Mouse (Mus musculus): ENCODE data around the gene Lrtm1. TPM values are rescaled to one million over a fixed set of nuclear protein-coding genes. Genes with fewer than 3 reads are reported as not detected.

Gene Lrtm1
- polyA plus RNA-seq, 1 experiment from 2014 or later, result 0.38 TPM

DNA sequence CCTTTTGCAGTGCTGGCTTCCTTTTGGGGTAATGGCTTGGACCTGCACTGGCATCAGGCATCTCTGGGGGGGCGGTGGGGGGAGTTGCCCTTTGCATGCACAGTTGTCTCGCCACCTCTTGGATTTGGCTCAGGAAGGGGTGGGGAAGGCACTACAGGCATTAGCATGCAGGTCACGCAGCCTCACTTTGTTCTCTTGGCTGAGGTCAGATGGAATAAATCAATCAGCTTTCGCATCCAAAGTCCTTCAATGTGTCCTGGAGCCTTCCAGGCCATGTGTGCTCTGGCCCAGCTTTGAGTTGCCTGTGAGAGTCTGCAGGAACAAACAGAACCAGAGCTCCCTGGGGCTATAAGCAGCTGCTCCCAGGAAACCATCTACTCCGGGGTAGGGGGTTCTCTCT is 2.1 kb upstream of the Lrtm1 start:
- no peak overlapping the region for H3K4me2 ChIP-seq
- peaks cover 13% of the 10 kb centered on the region for H3K4me1 ChIP-seq (replicated peaks)
- no peak overlapping the region for H3K4me3 ChIP-seq
- H3K27me3 ChIP-seq, result no peaks in the 10 kb centered on the region
- WGBS, result 20% methylated on average over 5 of the region's 5 CpGs
- H3K9ac ChIP-seq, result no peak overlapping the region
- 0 out of 2 replicates have a peak overlapping the region, but pooled peaks have one; percentile 21 for H3K27ac ChIP-seq (replicated peaks)
- peak; percentile 83 for ATAC-seq (ENCODE audit: low FRiP score, low read depth)
- H3K36me3 ChIP-seq, result no peaks in the 10 kb centered on the region
- H3K9me3 ChIP-seq, result no peaks in the 10 kb centered on the region

DNA sequence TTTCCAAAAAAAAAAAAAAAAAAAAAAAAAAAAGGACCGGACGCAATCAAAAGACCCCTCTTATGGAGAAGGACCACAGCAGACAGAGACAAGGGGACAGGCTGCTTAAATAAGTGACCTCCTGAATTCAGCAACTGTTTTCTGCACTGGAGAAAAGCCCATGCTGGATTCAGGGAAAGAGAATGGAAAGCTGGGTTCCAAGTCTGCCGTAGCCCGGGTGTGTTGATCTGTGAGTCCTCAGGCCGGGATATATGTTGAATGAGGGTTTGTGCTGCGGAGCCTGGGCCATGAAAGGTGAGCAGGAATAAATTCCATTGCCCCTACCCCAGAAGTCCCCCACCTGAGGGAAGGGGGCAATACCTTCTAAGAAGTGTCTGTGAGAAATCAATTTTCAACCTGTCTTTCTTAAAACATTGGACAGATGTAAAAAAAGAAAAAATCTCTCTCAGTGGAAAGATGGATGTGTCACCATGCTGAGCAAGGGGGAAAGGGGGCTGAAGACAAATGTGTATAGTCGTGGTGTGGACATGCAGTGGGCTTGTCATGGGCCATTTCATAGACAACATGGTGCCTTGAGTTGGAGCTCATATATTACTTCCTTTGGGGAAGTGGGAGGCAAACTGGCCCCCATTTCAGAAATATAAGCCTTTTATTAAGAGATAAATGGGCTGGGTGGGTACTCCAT is 450 bp downstream of the Lrtm1 start:
- 22% methylated on average over 7 of the region's 7 CpGs for WGBS

DNA sequence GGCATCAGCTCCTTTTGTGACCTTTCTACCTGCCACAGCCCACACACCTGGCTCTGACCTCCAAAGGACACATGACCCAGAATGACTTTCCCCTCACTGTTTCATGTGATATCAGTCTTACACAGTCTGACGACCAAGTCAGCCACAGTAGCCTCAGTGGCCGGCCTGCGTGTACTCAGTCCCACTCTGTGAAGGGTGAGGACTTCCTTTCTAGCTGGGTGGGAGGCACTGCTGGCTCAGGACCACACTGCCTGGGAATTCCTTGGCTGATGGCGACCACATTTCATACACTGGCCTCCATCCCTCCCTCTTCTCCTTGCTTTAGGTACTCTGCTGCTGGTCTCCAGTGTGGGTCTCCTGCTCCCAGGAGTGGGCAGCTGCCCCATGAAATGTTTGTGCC is 3.3 kb downstream of the Lrtm1 start:
- Histone ChIP-seq H3K36me3 (no peaks in the 10 kb centered on the region), H3K4me2 (no peak overlapping the region), H3K27ac (replicated peaks) (no peak overlapping the region), H3K9ac (no peak overlapping the region), H3K27me3 (no peaks in the 10 kb centered on the region), H3K4me1 (replicated peaks) (peaks cover under 1% of the 10 kb centered on the region; the same call in 1 of the 2 replicates), H3K4me3 (no peak overlapping the region), H3K9me3 (no peaks in the 10 kb centered on the region)
- WGBS, result 90% methylated on average over 4 of the region's 4 CpGs
- no peak for ATAC-seq (ENCODE audit: low FRiP score, low read depth)

More for the DNA sequence above, 450 bp downstream of the Lrtm1 start:
- no peaks in the 10 kb centered on the region for H3K27me3 ChIP-seq
- H3K27ac ChIP-seq (replicated peaks), result no peak overlapping the region
- H3K4me2 ChIP-seq, result no peak overlapping the region
- no peak overlapping the region for H3K9ac ChIP-seq
- H3K4me1 ChIP-seq (replicated peaks), result peaks cover 13% of the 10 kb centered on the region
- H3K4me3 ChIP-seq, result no peak overlapping the region
- no peak for ATAC-seq (ENCODE audit: low FRiP score, low read depth)
- no peaks in the 10 kb centered on the region for H3K36me3 ChIP-seq
- H3K9me3 ChIP-seq, result no peaks in the 10 kb centered on the region

DNA sequence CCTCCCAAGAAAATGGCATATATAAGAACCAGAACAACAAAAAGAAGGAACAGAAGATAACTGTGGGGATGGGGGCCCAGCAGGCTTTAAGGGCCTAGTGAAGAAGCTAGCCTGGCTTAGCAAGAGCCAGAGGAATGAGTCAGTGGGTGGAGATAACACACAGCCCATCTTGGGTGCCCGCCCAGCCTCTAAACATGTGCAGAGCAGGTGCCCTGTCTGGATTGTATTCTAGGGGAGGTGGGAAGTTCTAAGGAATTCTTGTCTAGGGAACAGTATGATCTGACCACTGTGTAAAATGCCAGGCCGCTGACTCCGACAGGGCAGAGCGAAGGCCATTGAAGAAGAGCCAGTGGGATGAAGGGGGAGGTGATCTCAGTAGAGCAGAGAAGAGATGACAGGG is 5.2 kb downstream of the Lrtm1 start:
- no peaks in the 10 kb centered on the region for H3K27me3 ChIP-seq
- no peaks in the 10 kb centered on the region for H3K4me1 ChIP-seq (replicated peaks)
- no peak overlapping the region for H3K4me2 ChIP-seq
- no peaks in the 10 kb centered on the region for H3K9me3 ChIP-seq
- ATAC-seq (ENCODE audit: low FRiP score, low read depth), result no peak
- H3K4me3 ChIP-seq, result no peak overlapping the region
- H3K9ac ChIP-seq, result no peak overlapping the region
- no peaks in the 10 kb centered on the region for H3K36me3 ChIP-seq
- 94% methylated on average over 4 of the region's 4 CpGs for WGBS
- H3K27ac ChIP-seq (replicated peaks), result no peak overlapping the region

DNA sequence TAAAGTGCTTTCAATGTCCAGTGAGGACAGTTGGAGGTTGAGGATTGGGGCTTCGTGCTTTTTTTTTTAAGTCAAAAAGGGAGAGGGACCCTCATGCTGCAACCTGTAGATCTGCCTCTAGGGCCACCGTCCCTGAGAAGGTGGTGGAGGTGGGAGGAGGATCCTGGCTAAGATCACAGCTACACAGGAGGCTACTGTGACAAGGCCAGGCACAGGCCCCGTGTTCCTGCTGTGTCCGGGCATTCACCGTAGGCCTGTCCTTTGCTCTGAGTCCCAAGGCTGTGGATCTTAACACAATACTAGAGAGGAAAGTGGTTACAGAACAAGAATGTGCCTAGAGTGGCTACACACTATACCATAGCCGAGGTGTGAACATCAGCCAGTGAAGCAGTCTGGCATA is 7.3 kb downstream of the Lrtm1 start:
- Histone ChIP-seq H3K4me1 (replicated peaks) (peaks cover 8% of the 10 kb centered on the region; the same call in 1 of the 2 replicates), H3K4me3 (no peak overlapping the region), H3K9ac (no peak overlapping the region), H3K27ac (replicated peaks) (no peak overlapping the region), H3K4me2 (no peak overlapping the region), H3K36me3 (no peaks in the 10 kb centered on the region), H3K27me3 (no peaks in the 10 kb centered on the region), H3K9me3 (no peaks in the 10 kb centered on the region)
- no peak for ATAC-seq (ENCODE audit: low FRiP score, low read depth)
- 81% methylated on average over 6 of the region's 6 CpGs for WGBS

DNA sequence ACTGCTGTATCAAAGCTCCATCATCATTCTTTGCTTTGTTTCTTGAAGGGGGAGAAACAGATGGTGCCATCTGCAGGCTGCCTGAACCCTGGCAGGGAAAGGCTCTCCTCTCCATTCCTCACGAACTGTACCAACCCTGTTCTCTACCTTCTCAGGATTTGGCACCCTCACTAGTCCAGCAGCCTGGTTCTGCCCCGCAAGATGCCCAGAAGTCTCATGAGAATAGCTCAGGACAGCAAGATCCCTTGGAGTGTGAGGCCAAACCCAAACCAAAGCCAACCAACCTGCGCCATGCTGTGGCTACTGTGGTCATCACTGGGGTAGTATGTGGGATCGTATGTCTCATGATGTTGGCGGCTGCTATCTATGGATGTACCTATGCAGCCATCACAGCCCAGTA is 9.3 kb downstream of the Lrtm1 start:
- H3K4me1 ChIP-seq (replicated peaks), result peaks cover 12% of the 10 kb centered on the region; the same call in 1 of the 2 replicates
- no peak overlapping the region for H3K9ac ChIP-seq
- no peak overlapping the region for H3K4me2 ChIP-seq
- H3K4me3 ChIP-seq, result no peak overlapping the region
- H3K27ac ChIP-seq (replicated peaks), result no peak overlapping the region
- no peaks in the 10 kb centered on the region for H3K36me3 ChIP-seq
- WGBS, result 91% methylated on average over 5 of the region's 5 CpGs
- H3K9me3 ChIP-seq, result no peaks in the 10 kb centered on the region
- ATAC-seq (ENCODE audit: low FRiP score, low read depth), result no peak
- no peaks in the 10 kb centered on the region for H3K27me3 ChIP-seq

DNA sequence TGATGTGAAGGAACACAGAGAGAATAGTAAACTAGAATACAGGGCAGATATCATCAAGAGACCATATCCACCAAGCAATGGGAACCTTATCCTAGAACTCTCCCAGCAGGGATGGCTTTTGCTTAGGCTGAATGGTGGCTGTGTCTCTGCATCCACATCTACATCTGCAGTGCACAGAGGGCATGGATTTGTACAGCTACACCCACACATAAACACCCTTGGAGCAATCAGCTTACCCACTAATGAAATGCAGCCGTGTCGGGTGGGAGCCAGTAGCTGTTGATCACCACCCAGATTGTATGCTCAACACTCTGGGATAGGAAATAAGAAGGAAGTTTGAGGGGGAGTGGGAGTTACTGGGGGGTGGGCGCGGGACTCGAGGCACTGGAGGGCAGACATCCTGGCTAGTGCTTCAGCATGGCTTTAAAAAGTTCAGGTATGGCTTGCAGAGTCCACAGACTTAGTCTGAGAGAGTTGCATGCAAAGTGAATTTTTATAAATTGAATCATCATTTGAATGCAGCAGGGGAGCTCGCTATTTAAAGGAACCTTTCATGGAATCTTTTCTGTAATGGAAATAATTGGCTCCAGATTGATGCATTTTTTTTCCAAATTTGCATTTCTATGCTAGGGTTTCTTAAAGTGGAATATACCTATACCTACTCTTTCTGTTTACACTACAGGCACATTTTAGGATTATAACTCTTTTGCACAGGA is 10.5 kb downstream of the Lrtm1 start:
- ATAC-seq (ENCODE audit: low FRiP score, low read depth), result no peak
- Histone ChIP-seq H3K9me3 (no peaks in the 10 kb centered on the region), H3K4me1 (replicated peaks) (peaks cover 12% of the 10 kb centered on the region; the same call in 1 of the 2 replicates), H3K27me3 (no peaks in the 10 kb centered on the region), H3K9ac (no peak overlapping the region), H3K27ac (replicated peaks) (no peak overlapping the region), H3K36me3 (no peaks in the 10 kb centered on the region), H3K4me2 (no peak overlapping the region), H3K4me3 (no peak overlapping the region)
- 45% methylated on average over 6 of the region's 6 CpGs for WGBS

DNA sequence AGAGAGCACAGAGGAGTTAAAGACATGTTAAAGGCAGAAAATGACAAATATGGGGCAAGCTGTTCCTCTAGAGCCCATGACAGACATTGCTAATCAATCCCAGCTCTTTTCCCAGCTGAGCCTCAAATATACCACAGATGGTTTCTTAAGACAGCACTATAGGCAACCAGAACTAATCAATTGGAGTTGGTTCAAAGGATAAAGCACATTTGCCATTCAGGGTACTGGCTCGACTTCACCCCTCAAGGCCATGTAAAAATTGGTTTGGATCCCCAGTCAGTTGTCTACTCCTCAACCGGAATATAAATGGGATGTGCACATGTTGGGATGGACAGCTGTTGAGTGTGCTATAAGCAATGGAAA is 11.1 kb downstream of the Lrtm1 start:
- Histone ChIP-seq H3K36me3 (no peaks in the 10 kb centered on the region), H3K4me3 (no peak overlapping the region), H3K4me1 (replicated peaks) (peaks cover 12% of the 10 kb centered on the region; the same call in 1 of the 2 replicates), H3K4me2 (no peak overlapping the region), H3K27me3 (no peaks in the 10 kb centered on the region), H3K9ac (no peak overlapping the region), H3K27ac (replicated peaks) (no peak overlapping the region), H3K9me3 (no peaks in the 10 kb centered on the region)
- ATAC-seq (ENCODE audit: low FRiP score, low read depth), result 0 out of 2 replicates have a peak, but pooled peaks have one; percentile 23
- WGBS, result 26% methylated on average over 2 of the region's 2 CpGs

DNA sequence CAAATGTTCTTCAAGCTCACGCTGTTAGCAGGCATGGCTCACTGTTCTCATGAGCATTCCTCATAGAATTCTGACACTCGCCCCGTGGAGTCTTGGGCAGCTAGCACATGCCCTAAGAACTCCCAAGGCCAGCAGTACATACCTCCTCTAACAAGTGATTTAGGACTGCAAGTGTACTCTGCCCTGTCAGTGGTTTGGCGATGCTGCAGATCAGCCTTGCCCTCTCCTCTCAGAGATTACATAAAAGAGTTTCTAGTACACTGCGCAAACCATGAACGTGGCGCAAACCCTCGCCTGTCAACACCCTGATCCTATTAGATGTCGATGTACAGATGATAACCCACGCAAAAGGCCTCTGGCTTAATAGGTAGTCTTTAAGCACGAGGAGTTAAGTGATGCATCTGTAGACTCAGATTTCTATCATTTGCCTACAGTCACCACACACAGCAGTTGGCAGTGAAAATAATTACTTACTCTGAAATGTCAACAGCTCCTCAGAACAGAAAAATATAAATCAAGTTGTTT is 11.9 kb downstream of the Lrtm1 start:
- H3K27me3 ChIP-seq, result no peaks in the 10 kb centered on the region
- no peak for ATAC-seq (ENCODE audit: low FRiP score, low read depth)
- H3K27ac ChIP-seq (replicated peaks), result no peak overlapping the region
- H3K9ac ChIP-seq, result no peak overlapping the region
- H3K36me3 ChIP-seq, result no peaks in the 10 kb centered on the region
- no peak overlapping the region for H3K4me3 ChIP-seq
- no peak overlapping the region for H3K4me2 ChIP-seq
- H3K4me1 ChIP-seq (replicated peaks), result peaks cover 12% of the 10 kb centered on the region; the same call in 1 of the 2 replicates
- no peaks in the 10 kb centered on the region for H3K9me3 ChIP-seq
- WGBS, result 64% methylated on average over 11 of the region's 11 CpGs

DNA sequence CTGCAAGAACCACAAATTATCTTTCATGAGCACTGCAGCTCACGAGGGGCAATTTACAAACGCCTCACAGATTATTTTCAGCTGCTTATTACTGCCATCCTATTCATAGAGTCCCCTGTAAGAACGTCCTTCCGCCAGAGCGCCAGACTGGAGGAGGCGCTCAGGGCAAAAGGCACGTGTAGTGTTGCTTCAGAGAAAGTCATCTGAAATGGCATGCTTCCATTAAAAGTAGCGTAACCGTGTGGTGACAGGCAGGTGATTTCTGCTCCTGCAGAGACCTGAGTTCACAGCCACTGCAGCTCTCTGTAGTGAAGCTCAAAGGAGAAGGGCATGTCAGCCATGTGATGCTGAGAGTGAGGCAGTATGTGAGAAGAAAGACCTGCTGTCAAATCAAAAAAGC is 12.5 kb downstream of the Lrtm1 start:
- H3K4me1 ChIP-seq (replicated peaks), result peaks cover 12% of the 10 kb centered on the region; the same call in 1 of the 2 replicates
- H3K27ac ChIP-seq (replicated peaks), result no peak overlapping the region
- ATAC-seq (ENCODE audit: low FRiP score, low read depth), result no peak
- WGBS, result 44% methylated on average over 9 of the region's 9 CpGs
- no peak overlapping the region for H3K4me2 ChIP-seq
- H3K36me3 ChIP-seq, result no peaks in the 10 kb centered on the region
- H3K27me3 ChIP-seq, result no peaks in the 10 kb centered on the region
- H3K9ac ChIP-seq, result no peak overlapping the region
- no peak overlapping the region for H3K4me3 ChIP-seq
- no peaks in the 10 kb centered on the region for H3K9me3 ChIP-seq

DNA sequence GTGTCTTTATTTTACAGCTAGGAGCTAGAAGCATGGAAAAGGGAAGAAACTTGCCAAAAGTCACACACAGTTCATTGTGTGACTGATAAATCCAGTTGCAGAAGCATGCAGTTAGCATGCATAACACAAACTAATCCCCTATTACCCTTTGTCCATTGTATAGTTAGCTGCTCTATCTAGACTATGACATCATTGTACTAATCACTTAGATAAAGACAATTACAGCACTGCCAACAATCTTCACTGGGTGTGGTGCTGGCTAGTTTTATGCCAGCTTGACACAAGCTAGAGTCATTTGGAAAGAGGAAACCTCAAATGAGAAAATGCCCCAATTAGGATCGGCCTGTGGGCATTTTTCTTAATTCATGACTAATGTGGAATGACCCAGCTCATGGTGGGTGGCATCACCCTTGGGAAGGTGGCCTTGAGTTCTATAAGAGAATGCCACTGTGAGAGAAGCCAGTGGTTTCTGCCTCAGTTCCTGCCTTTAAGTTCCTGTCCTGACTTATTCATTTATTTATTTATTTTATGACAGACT is 13.9 kb downstream of the Lrtm1 start:
- no peak overlapping the region for H3K4me3 ChIP-seq
- no peaks in the 10 kb centered on the region for H3K9me3 ChIP-seq
- H3K9ac ChIP-seq, result no peak overlapping the region
- H3K4me2 ChIP-seq, result no peak overlapping the region
- peaks cover 12% of the 10 kb centered on the region; the same call in 1 of the 2 replicates for H3K4me1 ChIP-seq (replicated peaks)
- no peaks in the 10 kb centered on the region for H3K27me3 ChIP-seq
- ATAC-seq (ENCODE audit: low FRiP score, low read depth), result no peak
- H3K36me3 ChIP-seq, result no peaks in the 10 kb centered on the region
- WGBS, result 77% methylated on average over 1 of the region's 1 CpGs
- no peak overlapping the region for H3K27ac ChIP-seq (replicated peaks)

DNA sequence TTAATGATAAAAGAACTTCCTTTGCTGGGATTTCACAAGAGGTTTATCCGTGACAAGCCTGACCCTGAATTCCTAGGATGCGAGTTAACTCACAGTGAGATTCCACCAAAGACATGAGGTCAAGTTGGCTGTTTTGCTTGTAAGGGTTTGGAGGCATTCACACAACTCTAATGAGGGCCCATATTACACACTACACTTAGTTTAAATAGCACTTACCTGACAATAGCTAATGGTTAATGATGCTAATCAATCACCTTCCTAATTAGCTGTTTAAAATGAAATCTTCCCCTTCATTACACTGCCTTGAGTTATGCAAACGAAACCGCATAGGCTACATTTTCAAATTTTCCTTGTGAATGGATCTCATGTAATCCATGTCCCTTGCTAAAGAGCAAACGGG is 20.2 kb downstream of the Lrtm1 start:
- H3K9ac ChIP-seq, result no peak overlapping the region
- no peak overlapping the region for H3K27ac ChIP-seq (replicated peaks)
- no peak overlapping the region for H3K4me2 ChIP-seq
- no peak overlapping the region for H3K4me3 ChIP-seq
- no peaks in the 10 kb centered on the region for H3K9me3 ChIP-seq
- H3K36me3 ChIP-seq, result no peaks in the 10 kb centered on the region
- H3K27me3 ChIP-seq, result no peaks in the 10 kb centered on the region; the same call in 1 of the 2 replicates
- H3K4me1 ChIP-seq (replicated peaks), result peaks cover 25% of the 10 kb centered on the region
- no peak for ATAC-seq (ENCODE audit: low FRiP score, low read depth)
- 49% methylated on average over 5 of the region's 5 CpGs for WGBS

Measured in hindbrain, embryonic 15.5 days (tissue).